10 mouse cellular contexts compared by ENCODE assay signal in the genomic region with DNA sequence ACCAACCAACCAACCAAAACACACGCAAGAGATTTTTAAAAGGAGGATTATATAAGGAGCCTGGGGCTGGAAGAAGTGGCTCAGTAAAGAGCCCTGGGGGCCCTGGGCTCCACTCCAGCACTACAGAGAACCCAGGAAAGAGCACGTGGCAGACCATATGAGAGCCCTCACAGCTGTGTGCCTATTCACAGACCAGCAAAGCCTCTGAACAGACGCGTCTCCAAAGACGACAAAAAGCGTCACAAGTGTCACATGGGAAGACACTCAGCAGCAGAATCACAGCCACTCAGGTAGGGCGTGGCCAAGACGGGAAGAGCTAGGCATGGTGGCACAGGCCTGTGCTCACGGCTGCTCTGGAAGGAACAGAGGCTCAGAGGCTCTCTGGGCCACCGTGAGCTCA. TPM values are rescaled to one million over a fixed set of nuclear protein-coding genes. Genes with fewer than 3 reads are reported as not detected.
DNase-seq lines count a peak whose midpoint lies in the region; ATAC-seq and TF ChIP-seq lines count a peak whose summit lies in the region.
"Had no signal": no experiment of that assay in that cellular context is flagged by ENCODE, and none has a peak within 500 bp of the region (broad histone marks: within the 10 kb centered on the region; RNA-seq: fewer than 3 reads in every experiment).

No protein-coding gene starts in this region.

- H3K9me3 ChIP-seq in intestine, embryonic 15.5 days, result no peaks in the 10 kb centered on the region
- H3K9me3 ChIP-seq: midbrain, embryonic 12.5 days had no signal

- no peaks in the 10 kb centered on the region for H3K27me3 ChIP-seq in intestine, embryonic 15.5 days (replicated peaks)
- H3K27me3 ChIP-seq: midbrain, embryonic 12.5 days had no signal

- WGBS in lung, adult 2 months, result 72% methylated on average over 10 of the region's 10 CpGs
- 74% methylated on average over 10 of the region's 10 CpGs for WGBS in intestine, embryonic 15.5 days

- TF ChIP-seq CTCF in lung, adult 2 months (IDR thresholded peaks at IDR 0.05; ENCODE audit: insufficient read depth, low read length), result no peak
- no peak for TF ChIP-seq CTCF in brain, embryonic 14.5 days (IDR thresholded peaks at IDR 0.05; ENCODE audit: borderline replicate concordance, extremely low read depth, insufficient read depth, insufficient read length)

- H3K36me3 ChIP-seq in intestine, embryonic 15.5 days, result peaks cover 5% of the 10 kb centered on the region; the same call in 1 of the 2 replicates

- no peak overlapping the region for H3K27ac ChIP-seq in intestine, embryonic 15.5 days
- H3K27ac ChIP-seq: midbrain, embryonic 12.5 days had no signal

- no peak for ATAC-seq in intestine, embryonic 15.5 days

- no peak overlapping the region for H3K9ac ChIP-seq in intestine, embryonic 15.5 days
- H3K9ac ChIP-seq: midbrain, embryonic 12.5 days had no signal

- TF ChIP-seq POLR2A in lung, adult 2 months (IDR thresholded peaks at IDR 0.05; ENCODE audit: borderline replicate concordance, extremely low read depth, low read depth, low read length), result no peak
- no peak for TF ChIP-seq POLR2A in brain, embryonic 14.5 days (IDR thresholded peaks at IDR 0.05; ENCODE audit: borderline replicate concordance, extremely low read depth, insufficient read depth, insufficient read length, poor library complexity, severe bottlenecking)

- DNase-seq in lung, postnatal 36 days, result peak; percentile 42
- DNase-seq in lung, adult 2 months, result no peak
- peak; percentile 61 for DNase-seq in brain, embryonic 14.5 days (ENCODE audit: low read depth)
- DNase-seq in frontal cortex, adult 2 months (ENCODE audit: extremely low spot score in 1 of 2, low spot score in 1 of 2), result peak; percentile 59 to 64
- peak; percentile 72 to 86 for DNase-seq in right cerebral cortex, postnatal 10 days (ENCODE audit: low spot score in 2 of 2)
- no peak for DNase-seq in T-cell, adult 2 months (ENCODE audit: low spot score)
- DNase-seq: liver; spleen, adult 18-20 months had no signal

- no peak overlapping the region for H3K4me2 ChIP-seq in intestine, embryonic 15.5 days (replicated peaks)
- H3K4me2 ChIP-seq: midbrain, embryonic 12.5 days had no signal

- no peaks in the 10 kb centered on the region for H3K4me1 ChIP-seq in lung, adult 2 months (ENCODE audit: control insufficient read depth, insufficient read depth, low read length)
- H3K4me1 ChIP-seq in intestine, embryonic 15.5 days (replicated peaks), result peaks cover 2% of the 10 kb centered on the region

- no peak overlapping the region for H3K4me3 ChIP-seq in lung, adult 2 months (replicated peaks; ENCODE audit: extremely low read depth, low read depth, low read length)
- H3K4me3 ChIP-seq in intestine, embryonic 15.5 days (replicated peaks), result no peak overlapping the region
- H3K4me3 ChIP-seq: midbrain, embryonic 12.5 days had no signal

RNA-seq across cellular contexts. Expression of gene Fbf1, which starts 5.8 kb away (rescaled TPM):
- polyA plus RNA-seq in lung, adult 2 months (2012; rRNA removed), result 26.5 and 35.5 TPM in 2 replicates
- polyA plus RNA-seq in brain, embryonic 14.5 days (2012; rRNA removed), result 144 and 153 TPM in 2 replicates
- polyA plus RNA-seq in frontal cortex, adult 2 months (2012; rRNA removed), result 105 and 124 TPM in 2 replicates
- 20.8 and 22.0 TPM in 2 replicates for polyA plus RNA-seq in intestine, embryonic 15.5 days (2015; fragmentation: Nextera tagmentation; extraction: Ambion mirVana)

RNA-seq across cellular contexts. Expression of gene Mrpl38, which starts 23.5 kb away (rescaled TPM):
- 32.9 and 41.3 TPM in 2 replicates for polyA plus RNA-seq in lung, adult 2 months (2012; rRNA removed)
- 31.8 and 38.6 TPM in 2 replicates for polyA plus RNA-seq in brain, embryonic 14.5 days (2012; rRNA removed)
- polyA plus RNA-seq in frontal cortex, adult 2 months (2012; rRNA removed), result 36.1 and 44.3 TPM in 2 replicates
- 107 and 109 TPM in 2 replicates for polyA plus RNA-seq in intestine, embryonic 15.5 days (2015; fragmentation: Nextera tagmentation; extraction: Ambion mirVana)

RNA-seq across cellular contexts. Expression of gene Trim65, which starts 31.2 kb away (rescaled TPM):
- polyA plus RNA-seq in lung, adult 2 months (2012; rRNA removed), result 17.3 and 21.4 TPM in 2 replicates
- polyA plus RNA-seq in brain, embryonic 14.5 days (2012; rRNA removed), result 2.2 and 3.4 TPM in 2 replicates
- 6.2 and 6.3 TPM in 2 replicates for polyA plus RNA-seq in frontal cortex, adult 2 months (2012; rRNA removed)
- polyA plus RNA-seq in intestine, embryonic 15.5 days (2015; fragmentation: Nextera tagmentation; extraction: Ambion mirVana), result 6.4 and 7.1 TPM in 2 replicates

RNA-seq across cellular contexts. Expression of gene Trim47, which starts 35.1 kb away (rescaled TPM):
- polyA plus RNA-seq in lung, adult 2 months (2012; rRNA removed), result 44.6 and 55.5 TPM in 2 replicates
- 4.2 and 5.3 TPM in 2 replicates for polyA plus RNA-seq in brain, embryonic 14.5 days (2012; rRNA removed)
- 6.2 and 7.4 TPM in 2 replicates for polyA plus RNA-seq in frontal cortex, adult 2 months (2012; rRNA removed)
- 18.0 and 20.9 TPM in 2 replicates for polyA plus RNA-seq in intestine, embryonic 15.5 days (2015; fragmentation: Nextera tagmentation; extraction: Ambion mirVana)

RNA-seq across cellular contexts. Expression of gene Ten1, which starts 36.5 kb away (rescaled TPM):
- 26.9 and 29.3 TPM in 2 replicates for polyA plus RNA-seq in lung, adult 2 months (2012; rRNA removed)
- polyA plus RNA-seq in brain, embryonic 14.5 days (2012; rRNA removed), result 55.6 and 64.5 TPM in 2 replicates
- polyA plus RNA-seq in frontal cortex, adult 2 months (2012; rRNA removed), result 50.9 and 51.0 TPM in 2 replicates
- 98.0 and 100 TPM in 2 replicates for polyA plus RNA-seq in intestine, embryonic 15.5 days (2015; fragmentation: Nextera tagmentation; extraction: Ambion mirVana)

Comparison
In these comparisons a context has a peak if more than half of its experiments do, and no peak if none do; other contexts are left out.
1. DNase-seq: peak in lung, postnatal 36 days (single experiment), brain, embryonic 14.5 days (single experiment), frontal cortex, adult 2 months (2 of 2) and right cerebral cortex, postnatal 10 days (2 of 2); none in lung, adult 2 months (single experiment) and T-cell, adult 2 months (single experiment).